Mouse (Mus musculus) liver, adult 2 months (tissue): ENCODE data around the gene Haus7. TPM values are rescaled to one million over a fixed set of nuclear protein-coding genes. Genes with fewer than 3 reads are reported as not detected.

Experiments
- DNase-seq: peaks from one replicate; pipeline ENCODE4 v3.0.0-alpha.2; 2011; ENCODE audit warnings: low read depth, low spot score; ENCODE audit errors: extremely low read depth
- H3K27ac ChIP-seq: fragments of 200-500 bp; replicated peaks from 2 replicates; pipeline ENCODE4 v1.5.1; 2012; ENCODE audit warnings: low read depth, mild to moderate bottlenecking, control low read depth, inconsistent platforms, low read length; ENCODE audit not compliant: insufficient read depth
- H3K27me3 ChIP-seq: fragments of 200-500 bp; 2 replicates; pipeline ENCODE4 v1.6.1; 2012; ENCODE audit warnings: mild to moderate bottlenecking, moderate library complexity, low read length, inconsistent platforms; ENCODE audit not compliant: control insufficient read depth, insufficient read depth
- H3K36me3 ChIP-seq: fragments of 200-500 bp; 2 replicates; pipeline ENCODE4 v1.6.1; 2012; ENCODE audit warnings: low read length, inconsistent platforms; ENCODE audit not compliant: control insufficient read depth, insufficient read depth
- H3K4me1 ChIP-seq: fragments of 200-500 bp; 2 replicates; pipeline ENCODE4 v1.6.1; 2011; ENCODE audit warnings: low read length; ENCODE audit not compliant: control insufficient read depth, insufficient read depth
- H3K4me3 ChIP-seq: fragments of 200-500 bp; 2 replicates; pipeline ENCODE4 v1.5.1; 2011; ENCODE audit warnings: low read depth, mild to moderate bottlenecking, control low read depth, low read length, moderate library complexity; ENCODE audit not compliant: insufficient read depth
- H3K79me2 ChIP-seq: fragments of 200-500 bp; 2 replicates; pipeline ENCODE4 v1.6.1; 2012; ENCODE audit warnings: inconsistent platforms, mild to moderate bottlenecking, low read length, moderate library complexity; ENCODE audit not compliant: control insufficient read depth, insufficient read depth
- H3K9ac ChIP-seq: fragments of 200-500 bp; 2 replicates; pipeline ENCODE4 v1.6.1; 2012; ENCODE audit warnings: low read depth, mild to moderate bottlenecking, control low read depth, inconsistent platforms, low read length
- CTCF ChIP-seq: fragments of 200-500 bp; IDR thresholded peaks from 2 replicates; pipeline ENCODE4 v1.5.1; 2011; ENCODE audit warnings: low read depth, low read length, control low read depth
- POLR2A ChIP-seq: fragments of 200-500 bp; IDR thresholded peaks from 2 replicates; pipeline ENCODE4 v1.6.1; 2011; ENCODE audit warnings: low read length, control low read depth; ENCODE audit not compliant: insufficient read depth; ENCODE audit errors: extremely low read depth
- WGBS: fragments of 180-500 bp; shearing (Covaris S2); methylation state at CpG from one replicate; pipeline ENCODE4 v1.1.7; 2018; 5-methylcytosine and 5-hydroxymethylcytosine counted together
- polyA plus RNA-seq: library from polyadenylated mRNA; depleted of rRNA; stranded (reverse); fragments of >200 nt; gene quantifications from 2 replicates; pipeline ENCODE4 v1.2.3, GENCODE M21; 2012
- total RNA-seq: library from RNA; depleted of rRNA; stranded (reverse); fragments of >200 nt; gene quantifications from 2 replicates; pipeline ENCODE4 v1.2.3, GENCODE M21; 2014

The Haus7 gene
- total and polyA plus RNA-seq, 2 experiments, result 12.8 to 15.5 TPM

- no peak overlapping the region for H3K9ac ChIP-seq
- TF ChIP-seq POLR2A (no peak), CTCF (no peak)
- H3K27me3 ChIP-seq, result no peaks in the 10 kb centered on the region
- H3K36me3 ChIP-seq, result no peaks in the 10 kb centered on the region
- H3K4me3 ChIP-seq, result no peak overlapping the region
- no peak overlapping the region; the same call in 1 of the 2 replicates for H3K27ac ChIP-seq
- 80% methylated on average over 9 of the region's 9 CpGs for WGBS
- H3K79me2 ChIP-seq, result no peaks in the 10 kb centered on the region
- H3K4me1 ChIP-seq, result peaks cover 7% of the 10 kb centered on the region
- no peak for DNase-seq
Observed at GRCm38 (mm10) chrX:73465483-73466186, 6.8 kb upstream of the Haus7 start.

GRCm38 (mm10) chrX:73460792-73461191 lies 1.9 kb upstream of the Haus7 start:
- TF ChIP-seq CTCF, result no peak
- no peak for TF ChIP-seq POLR2A
- H3K27me3 ChIP-seq, result no peaks in the 10 kb centered on the region
- no peak for DNase-seq
- H3K79me2 ChIP-seq, result no peaks in the 10 kb centered on the region
- H3K9ac ChIP-seq, result no peak overlapping the region
- H3K4me1 ChIP-seq, result 0 out of 2 replicates have a peak, but pooled peaks cover 4% of the 10 kb centered on the region
- H3K4me3 ChIP-seq, result no peak overlapping the region
- H3K36me3 ChIP-seq, result no peaks in the 10 kb centered on the region
- no peak overlapping the region for H3K27ac ChIP-seq
- 93% methylated on average over 4 of the region's 4 CpGs for WGBS

DNA sequence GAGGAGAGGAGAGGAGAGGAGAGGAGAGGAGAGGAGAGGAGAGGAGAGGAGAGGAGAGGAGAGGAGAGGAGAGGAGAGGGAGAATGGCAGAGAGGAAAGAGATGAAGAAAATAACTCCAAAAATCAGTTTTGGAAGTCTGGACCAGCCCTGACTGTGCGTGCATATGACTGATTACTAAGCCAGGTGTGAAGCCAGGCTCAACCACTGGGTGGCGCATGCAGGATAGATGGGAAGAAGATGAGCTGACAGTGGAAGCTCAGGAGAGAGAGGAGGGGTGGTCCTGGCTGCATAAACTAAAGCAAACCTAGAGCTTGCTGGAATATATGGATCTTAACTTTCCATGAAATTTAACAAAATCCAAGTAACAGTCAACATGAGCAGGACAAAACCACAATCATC lies 6.9 kb downstream of the Haus7 start:
- no peaks in the 10 kb centered on the region for H3K79me2 ChIP-seq
- no peaks in the 10 kb centered on the region for H3K27me3 ChIP-seq
- peak; percentile 79 for TF ChIP-seq CTCF
- TF ChIP-seq POLR2A, result no peak
- WGBS, result 14% methylated on average over 2 of the region's 2 CpGs
- H3K4me3 ChIP-seq, result no peak overlapping the region
- DNase-seq, result no peak
- H3K9ac ChIP-seq, result no peak overlapping the region
- H3K4me1 ChIP-seq, result no peaks in the 10 kb centered on the region
- H3K27ac ChIP-seq, result no peak overlapping the region
- H3K36me3 ChIP-seq, result no peaks in the 10 kb centered on the region

GRCm38 (mm10) chrX:73441428-73441827 lies 17.4 kb downstream of the Haus7 start:
- TF ChIP-seq CTCF (no peak), POLR2A (no peak)
- Histone ChIP-seq H3K27me3 (no peaks in the 10 kb centered on the region), H3K4me3 (no peak overlapping the region), H3K79me2 (no peaks in the 10 kb centered on the region), H3K27ac (no peak overlapping the region), H3K36me3 (no peaks in the 10 kb centered on the region), H3K9ac (no peak overlapping the region), H3K4me1 (no peaks in the 10 kb centered on the region)
- WGBS, result 75% methylated on average over 2 of the region's 2 CpGs
- DNase-seq, result no peak

DNA sequence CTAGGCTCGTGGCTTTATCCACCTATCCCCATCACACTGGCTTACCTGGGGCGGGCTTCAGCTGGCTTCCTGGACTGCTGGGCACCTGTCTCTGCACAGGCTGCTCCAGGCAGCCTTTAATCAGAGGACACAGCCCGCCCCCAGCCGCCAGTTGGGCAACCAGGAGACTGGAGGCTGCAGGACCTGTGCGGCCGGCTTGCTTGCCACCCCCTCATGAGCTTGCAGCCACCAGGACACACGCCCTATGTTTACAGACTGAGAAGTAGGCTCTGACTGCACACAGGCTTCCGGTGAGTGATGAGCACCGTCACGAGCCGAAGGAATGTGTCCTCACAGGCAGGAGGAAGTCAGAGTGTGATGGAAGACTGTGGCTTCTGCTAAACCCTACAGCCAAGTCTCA lies 23.6 kb downstream of the Haus7 start, which contains the start of gene Trex2:
TSS of gene Trex2 (minus strand) at position 93 of the 400 bp plus-strand sequence.
- Histone ChIP-seq H3K27ac (no peak within 1 kb of the TSS), H3K4me3 (no peak within 1 kb of the TSS), H3K27me3 (no peaks in the 10 kb centered on the region), H3K36me3 (no peaks in the 10 kb centered on the region), H3K4me1 (no peaks in the 10 kb centered on the region), H3K79me2 (no peaks in the 10 kb centered on the region), H3K9ac (no peak within 1 kb of the TSS)
- WGBS, result 48% methylated on average over 10 of the region's 11 CpGs
- TF ChIP-seq POLR2A (no peak), CTCF (no peak)
- DNase-seq, result no peak

GRCm38 (mm10) chrX:73432850-73433249 lies 26.0 kb downstream of the Haus7 start:
- WGBS, result 69% methylated on average over 5 of the region's 5 CpGs

More at GRCm38 (mm10) chrX:73432850-73433249, 26.0 kb downstream of the Haus7 start:
- Histone ChIP-seq H3K36me3 (no peaks in the 10 kb centered on the region), H3K27ac (no peak overlapping the region), H3K79me2 (no peaks in the 10 kb centered on the region), H3K4me3 (no peak overlapping the region), H3K27me3 (no peaks in the 10 kb centered on the region), H3K9ac (no peak overlapping the region), H3K4me1 (no peaks in the 10 kb centered on the region)
- DNase-seq, result no peak
- no peak for TF ChIP-seq POLR2A
- TF ChIP-seq CTCF, result no peak
